Mouse (Mus musculus): Measurements from ENCODE around the gene Qrich2. TPM values are rescaled to one million over a fixed set of nuclear protein-coding genes. Genes with fewer than 3 reads are reported as not detected.

Qrich2 gene
- polyA plus RNA-seq, 1 experiment from 2014 or later = not detected

- no peaks in the 10 kb centered on the region for H3K9me3 ChIP-seq (ENCODE audit: control insufficient read depth, low read length)
- H3K36me3 ChIP-seq (ENCODE audit: control insufficient read depth, insufficient read depth, low read length) = no peaks in the 10 kb centered on the region
- no peak overlapping the region; the same call in 1 of the 2 replicates for H3K9ac ChIP-seq (ENCODE audit: low read depth, low read length)
- no peaks in the 10 kb centered on the region for H3K27me3 ChIP-seq (replicated peaks; ENCODE audit: control insufficient read depth, insufficient read depth, low read length)
- H3K4me2 ChIP-seq = no peak overlapping the region
- peak overlapping the region; percentile 92 for H3K27ac ChIP-seq (ENCODE audit: low read depth, low read length)
- DNase-seq (ENCODE audit: low spot score) = no peak
- WGBS = 52% methylated on average over 5 of the region's 5 CpGs
- peak; percentile 45; the same call in 1 of the 2 replicates for ATAC-seq (replicated peaks; ENCODE audit: low FRiP score)
- peaks cover 10% of the 10 kb centered on the region for H3K4me1 ChIP-seq (replicated peaks; ENCODE audit: control insufficient read depth, insufficient read depth, low read length)
- H3K4me3 ChIP-seq (ENCODE audit: low read depth, low read length) = no peak overlapping the region
These were observed 39.5 kb upstream of the Qrich2 start for GRCm38 (mm10) chr11:116505573-116505972.

GRCm38 (mm10) chr11:116504516-116504915 lies 38.5 kb upstream of the Qrich2 start:
- 88% methylated on average over 17 of the region's 17 CpGs for WGBS
- no peak for ATAC-seq (replicated peaks; ENCODE audit: low FRiP score)
- H3K4me2 ChIP-seq = no peak overlapping the region
- H3K27me3 ChIP-seq (replicated peaks; ENCODE audit: control insufficient read depth, insufficient read depth, low read length) = no peaks in the 10 kb centered on the region
- H3K36me3 ChIP-seq (ENCODE audit: control insufficient read depth, insufficient read depth, low read length) = no peaks in the 10 kb centered on the region
- peak overlapping the region; percentile 32; the same call in 1 of the 2 replicates for H3K27ac ChIP-seq (ENCODE audit: low read depth, low read length)
- H3K9me3 ChIP-seq (ENCODE audit: control insufficient read depth, low read length) = no peaks in the 10 kb centered on the region
- peaks cover 10% of the 10 kb centered on the region for H3K4me1 ChIP-seq (replicated peaks; ENCODE audit: control insufficient read depth, insufficient read depth, low read length)
- no peak overlapping the region for H3K4me3 ChIP-seq (ENCODE audit: low read depth, low read length)
- no peak overlapping the region for H3K9ac ChIP-seq (ENCODE audit: low read depth, low read length)
- DNase-seq (ENCODE audit: low spot score) = no peak

- H3K27me3 ChIP-seq (replicated peaks; ENCODE audit: control insufficient read depth, insufficient read depth, low read length) = no peaks in the 10 kb centered on the region
- H3K36me3 ChIP-seq (ENCODE audit: control insufficient read depth, insufficient read depth, low read length) = no peaks in the 10 kb centered on the region
- WGBS = 34% methylated on average over 7 of the region's 7 CpGs
- H3K27ac ChIP-seq (ENCODE audit: low read depth, low read length) = no peak overlapping the region
- no peak overlapping the region for H3K4me2 ChIP-seq
- H3K4me1 ChIP-seq (replicated peaks; ENCODE audit: control insufficient read depth, insufficient read depth, low read length) = peaks cover 13% of the 10 kb centered on the region
- H3K9me3 ChIP-seq (ENCODE audit: control insufficient read depth, low read length) = no peaks in the 10 kb centered on the region
- H3K4me3 ChIP-seq (ENCODE audit: low read depth, low read length) = no peak overlapping the region
- DNase-seq (ENCODE audit: low spot score) (no peak), ATAC-seq (replicated peaks; ENCODE audit: low FRiP score) (peak; percentile 27)
- no peak overlapping the region for H3K9ac ChIP-seq (ENCODE audit: low read depth, low read length)
These were observed 35.1 kb upstream of the Qrich2 start for GRCm38 (mm10) chr11:116501005-116501746.

GRCm38 (mm10) chr11:116499018-116499417 lies 33.0 kb upstream of the Qrich2 start:
- ATAC-seq (replicated peaks; ENCODE audit: low FRiP score) (no peak), DNase-seq (ENCODE audit: low spot score) (no peak)
- Histone ChIP-seq H3K27ac (ENCODE audit: low read depth, low read length) (no peak overlapping the region), H3K4me2 (peak overlapping the region; percentile 58), H3K27me3 (replicated peaks; ENCODE audit: control insufficient read depth, insufficient read depth, low read length) (no peaks in the 10 kb centered on the region), H3K9ac (ENCODE audit: low read depth, low read length) (no peak overlapping the region), H3K9me3 (ENCODE audit: control insufficient read depth, low read length) (no peaks in the 10 kb centered on the region), H3K36me3 (ENCODE audit: control insufficient read depth, insufficient read depth, low read length) (no peaks in the 10 kb centered on the region), H3K4me3 (ENCODE audit: low read depth, low read length) (peak overlapping the region; percentile 24), H3K4me1 (replicated peaks; ENCODE audit: control insufficient read depth, insufficient read depth, low read length) (peaks cover 15% of the 10 kb centered on the region; the same call in 1 of the 2 replicates)
- 46% methylated on average over 6 of the region's 6 CpGs for WGBS

GRCm38 (mm10) chr11:116498596-116498995 lies 32.6 kb upstream of the Qrich2 start:
- no peak overlapping the region for H3K9ac ChIP-seq (ENCODE audit: low read depth, low read length)
- no peaks in the 10 kb centered on the region for H3K36me3 ChIP-seq (ENCODE audit: control insufficient read depth, insufficient read depth, low read length)
- no peak overlapping the region for H3K27ac ChIP-seq (ENCODE audit: low read depth, low read length)
- H3K4me2 ChIP-seq = peak overlapping the region; percentile 58
- peaks cover 15% of the 10 kb centered on the region; the same call in 1 of the 2 replicates for H3K4me1 ChIP-seq (replicated peaks; ENCODE audit: control insufficient read depth, insufficient read depth, low read length)
- ATAC-seq (replicated peaks; ENCODE audit: low FRiP score) (no peak), DNase-seq (ENCODE audit: low spot score) (no peak)
- no peaks in the 10 kb centered on the region for H3K9me3 ChIP-seq (ENCODE audit: control insufficient read depth, low read length)
- peak overlapping the region; percentile 24 for H3K4me3 ChIP-seq (ENCODE audit: low read depth, low read length)
- WGBS = 32% methylated on average over 34 of the region's 34 CpGs
- no peaks in the 10 kb centered on the region for H3K27me3 ChIP-seq (replicated peaks; ENCODE audit: control insufficient read depth, insufficient read depth, low read length)

DNA sequence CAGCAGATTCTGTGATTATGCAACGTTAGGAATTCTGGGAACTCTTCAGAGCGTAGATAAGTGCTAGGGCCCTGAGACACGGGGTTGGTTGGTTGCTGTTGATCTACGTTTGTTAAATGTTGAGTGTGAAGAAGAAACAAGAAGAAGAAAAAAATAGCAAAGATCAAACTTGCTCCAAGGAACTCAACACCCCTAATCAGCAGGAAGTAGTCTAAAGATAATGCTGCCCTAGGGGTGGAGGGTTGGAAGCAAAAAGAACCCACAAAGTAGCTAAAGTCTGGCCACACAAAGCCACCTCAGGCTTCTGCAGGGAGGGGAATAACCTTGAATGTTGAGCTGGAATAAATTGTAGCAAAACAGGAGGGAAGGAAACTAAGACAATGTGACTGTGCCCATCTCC lies 31.3 kb upstream of the Qrich2 start:
- Histone ChIP-seq H3K27ac (ENCODE audit: low read depth, low read length) (no peak overlapping the region), H3K9ac (ENCODE audit: low read depth, low read length) (no peak overlapping the region), H3K4me1 (replicated peaks; ENCODE audit: control insufficient read depth, insufficient read depth, low read length) (peaks cover 15% of the 10 kb centered on the region; the same call in 1 of the 2 replicates), H3K9me3 (ENCODE audit: control insufficient read depth, low read length) (no peaks in the 10 kb centered on the region), H3K27me3 (replicated peaks; ENCODE audit: control insufficient read depth, insufficient read depth, low read length) (no peaks in the 10 kb centered on the region), H3K4me2 (no peak overlapping the region), H3K36me3 (ENCODE audit: control insufficient read depth, insufficient read depth, low read length) (no peaks in the 10 kb centered on the region), H3K4me3 (ENCODE audit: low read depth, low read length) (no peak overlapping the region)
- 51% methylated on average over 4 of the region's 4 CpGs for WGBS
- no peak for ATAC-seq (replicated peaks; ENCODE audit: low FRiP score)
- DNase-seq (ENCODE audit: low spot score) = no peak

DNA sequence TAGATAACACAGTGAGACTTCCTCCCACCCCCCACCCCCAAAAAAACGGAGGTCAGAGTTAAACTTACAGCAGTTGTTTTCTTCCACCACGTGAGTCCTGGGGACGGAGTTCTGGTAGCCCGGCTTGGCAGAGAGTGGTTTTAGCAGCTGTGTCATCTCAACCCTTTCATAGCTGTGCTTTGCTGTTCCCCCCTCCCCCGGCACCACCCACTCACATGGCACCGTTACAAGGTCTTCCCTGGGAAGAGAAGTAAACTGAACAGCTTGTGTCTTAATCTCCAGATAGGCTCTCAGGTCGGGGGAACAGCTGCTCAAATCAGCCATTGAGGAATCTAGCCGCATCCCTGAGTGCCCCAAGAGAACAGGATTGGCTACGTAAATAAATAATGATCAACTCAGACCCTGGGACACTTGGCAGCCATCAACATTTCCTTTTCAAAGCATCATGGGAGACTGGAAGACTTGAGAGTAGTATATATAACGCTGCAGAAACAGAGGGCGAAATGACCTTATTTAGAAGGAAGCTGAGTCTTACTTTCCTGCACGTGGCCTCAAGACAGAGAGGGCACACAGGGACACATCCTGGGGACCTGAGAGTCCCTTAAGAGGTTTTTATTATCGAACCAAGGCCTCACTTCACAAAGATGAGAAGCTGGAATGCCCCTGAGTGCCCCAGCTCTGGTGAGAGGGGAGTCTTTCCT lies 28.6 kb upstream of the Qrich2 start:
- 61% methylated on average over 13 of the region's 13 CpGs for WGBS

GRCm38 (mm10) chr11:116493795-116494252 lies 27.8 kb upstream of the Qrich2 start, which contains the start of gene Prpsap1:
Gene Prpsap1, minus strand, starts transcription at chr11:116494202.
- H3K36me3 ChIP-seq (ENCODE audit: control insufficient read depth, insufficient read depth, low read length) = no peaks in the 10 kb centered on the region
- ATAC-seq (replicated peaks; ENCODE audit: low FRiP score) (no peak; the same call in 1 of the 2 replicates), DNase-seq (ENCODE audit: low spot score) (peak; percentile 54)
- no peaks in the 10 kb centered on the region for H3K9me3 ChIP-seq (ENCODE audit: control insufficient read depth, low read length)
- no peak within 1 kb of the TSS for H3K4me3 ChIP-seq (ENCODE audit: low read depth, low read length)
- H3K27ac ChIP-seq (ENCODE audit: low read depth, low read length) = no peak within 1 kb of the TSS
- no peak within 1 kb of the TSS for H3K4me2 ChIP-seq
- WGBS = 29% methylated on average over 4 of the region's 4 CpGs
- H3K27me3 ChIP-seq (replicated peaks; ENCODE audit: control insufficient read depth, insufficient read depth, low read length) = no peaks in the 10 kb centered on the region
- no peak within 1 kb of the TSS for H3K9ac ChIP-seq (ENCODE audit: low read depth, low read length)
- peaks cover 16% of the 10 kb centered on the region for H3K4me1 ChIP-seq (replicated peaks; ENCODE audit: control insufficient read depth, insufficient read depth, low read length)

More for the DNA sequence above, 28.6 kb upstream of the Qrich2 start:
- Histone ChIP-seq H3K36me3 (ENCODE audit: control insufficient read depth, insufficient read depth, low read length) (no peaks in the 10 kb centered on the region), H3K27me3 (replicated peaks; ENCODE audit: control insufficient read depth, insufficient read depth, low read length) (no peaks in the 10 kb centered on the region), H3K4me2 (no peak overlapping the region), H3K9me3 (ENCODE audit: control insufficient read depth, low read length) (no peaks in the 10 kb centered on the region), H3K9ac (ENCODE audit: low read depth, low read length) (no peak overlapping the region), H3K27ac (ENCODE audit: low read depth, low read length) (no peak overlapping the region), H3K4me3 (ENCODE audit: low read depth, low read length) (no peak overlapping the region), H3K4me1 (replicated peaks; ENCODE audit: control insufficient read depth, insufficient read depth, low read length) (peaks cover 14% of the 10 kb centered on the region; the same call in 1 of the 2 replicates)
- no peak for ATAC-seq (replicated peaks; ENCODE audit: low FRiP score)
- DNase-seq (ENCODE audit: low spot score) = no peak

All from liver, embryonic 11.5 days (tissue).